Mouse (Mus musculus) mesoderm, embryonic 11.5 days (tissue): ENCODE data around the gene Gm6676.
A peak's percentile ranks its signal among the peaks of the same experiment; 100 is the strongest.
"Not testable (repeated sequence)": the region's sequence is repeated elsewhere in the genome, so short reads cannot be mapped to it uniquely, and the experiment has no call there.

Experiments used
- DNase-seq: peaks from one replicate; pipeline ENCODE4 v3.0.0-alpha.2; 2012; ENCODE audit warnings: low read depth, low spot score

The Gm6676 gene

DNA sequence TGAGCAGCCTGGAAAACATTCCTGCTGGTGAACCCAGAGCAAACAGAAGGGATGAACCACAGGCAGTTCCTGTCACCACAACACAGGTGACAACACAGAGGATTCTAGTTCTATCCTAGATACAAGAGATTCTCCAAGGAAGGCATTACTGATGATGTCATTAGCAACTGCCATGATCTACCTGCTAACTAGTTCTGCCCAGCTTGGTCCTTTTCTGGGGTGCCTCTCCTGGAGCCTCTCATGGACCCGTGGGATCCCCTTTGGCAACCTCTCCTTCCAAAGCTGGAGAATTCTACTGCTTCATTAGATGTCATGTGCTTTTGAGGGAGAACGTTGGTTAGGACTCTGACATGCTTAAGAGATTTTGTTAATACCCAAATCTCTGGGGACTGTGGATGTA, at the start of gene Gm6676:
Gm6676 (minus strand) TSS at position 101 of the 400 bp plus-strand sequence.
- not testable (repeated sequence) for DNase-seq

- not testable (repeated sequence) for DNase-seq
Measured at GRCm38 (mm10) chr14:7174483-7174971, 49.3 kb upstream of the Gm6676 start, which contains the start of gene Gm3512. Gene Gm3512 (minus strand): TSS chr14:7174533.

DNA sequence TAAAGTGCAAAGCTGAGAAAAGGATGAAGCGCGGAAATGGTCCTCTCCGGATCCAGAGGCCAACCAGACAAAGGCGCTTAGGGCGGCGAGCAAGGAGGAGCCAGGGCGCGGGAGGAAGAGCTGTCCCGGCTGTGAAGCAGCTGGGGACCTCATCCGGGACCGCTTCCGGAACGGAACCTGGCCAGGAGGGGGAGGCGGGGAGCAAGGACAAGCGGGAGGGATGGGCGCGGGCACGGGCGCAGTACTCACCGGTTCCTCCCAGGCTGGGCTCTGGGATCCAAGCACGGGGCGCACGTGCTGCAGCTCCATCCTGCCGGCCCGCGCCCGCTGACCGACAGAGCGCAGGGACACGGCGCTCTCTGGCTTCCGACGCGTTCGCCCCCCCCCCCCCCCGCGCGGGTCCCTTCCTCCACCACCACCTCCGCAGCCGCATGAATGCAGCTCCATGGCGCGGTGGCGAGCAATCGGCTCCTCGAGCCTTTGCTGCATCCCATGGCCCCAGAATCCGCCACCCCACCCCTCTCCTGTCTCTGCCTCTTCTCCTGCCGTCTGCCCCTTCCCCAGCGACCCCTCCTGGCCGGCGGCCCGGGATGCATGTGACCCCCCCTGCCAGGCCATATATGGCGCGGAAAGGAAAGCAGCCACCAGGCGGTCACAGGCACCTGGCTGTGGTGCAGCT, 19.9 kb downstream of the Gm6676 start:
- DNase-seq: peak; percentile 26

DNA sequence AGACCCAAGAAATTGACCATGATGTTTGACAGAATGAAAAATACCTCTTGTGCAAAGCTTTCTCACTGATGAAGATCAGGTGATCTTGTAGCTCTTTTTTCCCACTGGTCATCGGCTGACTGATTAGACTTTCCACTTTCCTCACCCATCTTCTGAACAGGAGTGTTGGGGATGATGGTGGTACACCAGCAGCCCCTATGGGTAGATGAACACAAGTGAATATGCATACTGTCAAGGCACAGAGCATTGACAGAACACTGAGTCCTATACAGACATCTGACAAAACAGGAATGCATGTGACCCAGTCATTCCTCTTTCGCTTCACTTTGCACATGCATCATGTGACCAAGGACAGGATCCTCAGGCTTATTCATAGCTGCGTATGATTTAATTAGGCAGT, 24.7 kb downstream of the Gm6676 start, which contains the start of gene Gm3696:
Gm3696 (minus strand) TSS at position 101 of the 400 bp plus-strand sequence.
- not testable (repeated sequence) for DNase-seq
